Mouse (Mus musculus) gastrocnemius, postnatal 36 days (tissue): ENCODE measurements around the gene Rmnd5b. TPM values are rescaled to one million over a fixed set of nuclear protein-coding genes. Genes with fewer than 3 reads are reported as not detected.

Experiments
- DNase-seq, 2 experiments: peaks; one replicate each; pipeline ENCODE4 v3.0.0; 2022
- intact Hi-C: fragments of 180-260 bp; cut with DNase I; formaldehyde crosslinking; loops from one replicate; pipeline ENCODE4 v1.15.1; 2025
- total RNA-seq, 2 experiments: library from RNA; stranded (reverse); gene quantifications; 2 replicates each; pipeline ENCODE4 v1.2.3; 2021

Rmnd5b gene
- total RNA-seq, 2 experiments from 2014 or later: 8.5 to 12.1 TPM

- intact Hi-C loops: no loop called here
- DNase-seq: no peak
Measured at GRCm38 (mm10) chr11:51597553-51597952, 38.1 kb downstream of the Rmnd5b start.

- intact Hi-C loops: no loop called here
- no peak for DNase-seq
Measured at GRCm38 (mm10) chr11:51595459-51596083, 40.1 kb downstream of the Rmnd5b start.

GRCm38 (mm10) chr11:51594715-51595350 lies 40.9 kb downstream of the Rmnd5b start:
- intact Hi-C loops: no loop called here
- no peak for DNase-seq

GRCm38 (mm10) chr11:51593849-51594248 lies 41.8 kb downstream of the Rmnd5b start:
- DNase-seq: no peak
- intact Hi-C loops: no loop called here

- intact Hi-C loops: no loop called here
- no peak for DNase-seq
Measured at GRCm38 (mm10) chr11:51593368-51593767, 42.3 kb downstream of the Rmnd5b start.

GRCm38 (mm10) chr11:51591915-51592314 lies 43.8 kb downstream of the Rmnd5b start:
- intact Hi-C loops: no loop called here
- DNase-seq: no peak

GRCm38 (mm10) chr11:51591168-51591567 lies 44.5 kb downstream of the Rmnd5b start:
- DNase-seq: no peak
- intact Hi-C loops: no loop called here

GRCm38 (mm10) chr11:51590002-51590401 lies 45.7 kb downstream of the Rmnd5b start:
- DNase-seq: no peak
- intact Hi-C loops: no loop called here

- intact Hi-C loops: no loop called here
- no peak for DNase-seq
Measured at GRCm38 (mm10) chr11:51588833-51589232, 46.9 kb downstream of the Rmnd5b start.

- no peak for DNase-seq
- intact Hi-C loops: no loop called here
Measured at GRCm38 (mm10) chr11:51587059-51587458, 48.6 kb downstream of the Rmnd5b start.

- DNase-seq: no peak
- intact Hi-C loops: no loop called here
Measured at GRCm38 (mm10) chr11:51586411-51586810, 49.3 kb downstream of the Rmnd5b start.

GRCm38 (mm10) chr11:51585608-51586252 lies 50.0 kb downstream of the Rmnd5b start:
- DNase-seq: no peak
- intact Hi-C loops: no loop called here

- intact Hi-C loops: no loop called here
- peak; percentile 96 to 99 for DNase-seq
Measured at GRCm38 (mm10) chr11:51584431-51585248, 51.1 kb downstream of the Rmnd5b start, which contains the start of gene Phykpl. Phykpl (plus strand) TSS chr11:51584757.

- no peak for DNase-seq
- intact Hi-C loops: no loop called here
Measured at GRCm38 (mm10) chr11:51584057-51584430, 51.7 kb downstream of the Rmnd5b start.

GRCm38 (mm10) chr11:51582713-51583112 lies 53.0 kb downstream of the Rmnd5b start:
- peak; percentile 47 to 66 for DNase-seq
- intact Hi-C loops: no loop called here

- intact Hi-C loops: loop anchor here (2.0 kb wide), 1 partner anchor 38 kb away; no protein-coding TSS in a partner anchor
- DNase-seq: no peak
Measured at GRCm38 (mm10) chr11:51579024-51579423, 56.7 kb downstream of the Rmnd5b start.

- intact Hi-C loops: no loop called here
- no peak for DNase-seq
Measured at GRCm38 (mm10) chr11:51577587-51577986, 58.1 kb downstream of the Rmnd5b start.

- intact Hi-C loops: no loop called here
- DNase-seq: no peak
Measured at GRCm38 (mm10) chr11:51576454-51576853, 59.2 kb downstream of the Rmnd5b start.
